Mouse (Mus musculus) limb, embryonic 12.5 days (tissue): ENCODE measurements around the gene Pld5. TPM values are rescaled to one million over a fixed set of nuclear protein-coding genes. Genes with fewer than 3 reads are reported as not detected.

Source experiments
- ATAC-seq: fragments of 200-750 bp; cut with Nextera tagmentation; 2 replicates; pipeline ENCODE4 v1.8.0; 2017; ENCODE audit warnings: low read depth, moderate TSS enrichment; ENCODE audit not compliant: insufficient number of reproducible peaks, insufficient read depth, low FRiP score, low TSS enrichment
- H3K27ac ChIP-seq: fragments of 300-500 bp; sonication (generic); 2 replicates; pipeline ENCODE4 v1.5.1; 2016; ENCODE audit warnings: mild to moderate bottlenecking, moderate library complexity
- H3K27me3 ChIP-seq: fragments of 300-500 bp; sonication (generic); 2 replicates; pipeline ENCODE4 v1.6.1; 2016; ENCODE audit warnings: mild to moderate bottlenecking, moderate library complexity
- H3K36me3 ChIP-seq: fragments of 300-500 bp; sonication (generic); 2 replicates; pipeline ENCODE4 v1.6.1; 2016; ENCODE audit warnings: mild to moderate bottlenecking, moderate library complexity
- H3K4me1 ChIP-seq: fragments of 300-500 bp; sonication (generic); replicated peaks from 2 replicates; pipeline ENCODE4 v1.6.1; 2016
- H3K4me2 ChIP-seq: fragments of 300-500 bp; sonication (generic); 2 replicates; pipeline ENCODE4 v1.6.1; 2016; ENCODE audit warnings: mild to moderate bottlenecking, moderate library complexity
- H3K4me3 ChIP-seq: fragments of 300-500 bp; sonication (generic); replicated peaks from 2 replicates; pipeline ENCODE4 v1.5.1; 2016; ENCODE audit warnings: mild to moderate bottlenecking
- H3K9ac ChIP-seq: fragments of 300-500 bp; sonication (generic); replicated peaks from 2 replicates; pipeline ENCODE4 v1.6.1; 2016; ENCODE audit warnings: mild to moderate bottlenecking, moderate library complexity
- H3K9me3 ChIP-seq: fragments of 300-500 bp; sonication (generic); 2 replicates; pipeline ENCODE4 v1.6.1; 2016; ENCODE audit warnings: mild to moderate bottlenecking, moderate library complexity
- WGBS: fragments of 180-500 bp; shearing (Covaris S2); methylation state at CpG from one replicate; pipeline ENCODE4 v1.1.7; 2016; 5-methylcytosine and 5-hydroxymethylcytosine counted together
- polyA plus RNA-seq: library from polyadenylated mRNA; unstranded; fragments of >200 nt; fragmentation: Nextera tagmentation; extraction: Ambion mirVana; gene quantifications from 2 replicates; pipeline ENCODE4 v1.2.1, GENCODE M21; 2016

Gene Pld5
- polyA plus RNA-seq, 1 experiment from 2014 or later = 0.48 TPM

- H3K27me3 ChIP-seq = no peaks in the 10 kb centered on the region
- H3K9ac ChIP-seq = no peak overlapping the region
- H3K27ac ChIP-seq = no peak overlapping the region
- 49% methylated on average over 4 of the region's 4 CpGs for WGBS
- H3K9me3 ChIP-seq = no peaks in the 10 kb centered on the region
- H3K4me1 ChIP-seq = no peaks in the 10 kb centered on the region; the same call in 1 of the 2 replicates
- no peak for ATAC-seq
- H3K36me3 ChIP-seq = no peaks in the 10 kb centered on the region
- no peak overlapping the region for H3K4me3 ChIP-seq
- no peak overlapping the region for H3K4me2 ChIP-seq
Observed at GRCm38 (mm10) chr1:176082306-176082705, 192.8 kb downstream of the Pld5 start.

GRCm38 (mm10) chr1:176080969-176081368, 194.1 kb downstream of the Pld5 start:
- Histone ChIP-seq H3K27me3 (no peaks in the 10 kb centered on the region), H3K36me3 (no peaks in the 10 kb centered on the region), H3K9ac (no peak overlapping the region), H3K9me3 (no peaks in the 10 kb centered on the region), H3K4me3 (no peak overlapping the region), H3K27ac (no peak overlapping the region), H3K4me2 (no peak overlapping the region), H3K4me1 (no peaks in the 10 kb centered on the region; the same call in 1 of the 2 replicates)
- WGBS = 86% methylated on average over 2 of the region's 2 CpGs
- no peak for ATAC-seq

GRCm38 (mm10) chr1:176078410-176078809, 196.7 kb downstream of the Pld5 start:
- Histone ChIP-seq H3K4me2 (no peak overlapping the region), H3K4me3 (no peak overlapping the region), H3K4me1 (no peaks in the 10 kb centered on the region; the same call in 1 of the 2 replicates), H3K27me3 (no peaks in the 10 kb centered on the region), H3K9me3 (no peaks in the 10 kb centered on the region), H3K27ac (no peak overlapping the region), H3K36me3 (no peaks in the 10 kb centered on the region), H3K9ac (no peak overlapping the region)
- 92% methylated on average over 7 of the region's 7 CpGs for WGBS
- no peak for ATAC-seq

- H3K4me3 ChIP-seq = no peak overlapping the region
- no peaks in the 10 kb centered on the region for H3K36me3 ChIP-seq
- H3K9me3 ChIP-seq = no peaks in the 10 kb centered on the region
- no peak for ATAC-seq
- no peaks in the 10 kb centered on the region; the same call in 1 of the 2 replicates for H3K4me1 ChIP-seq
- H3K4me2 ChIP-seq = no peak overlapping the region
- no peaks in the 10 kb centered on the region for H3K27me3 ChIP-seq
- H3K27ac ChIP-seq = no peak overlapping the region
- H3K9ac ChIP-seq = no peak overlapping the region
Observed at GRCm38 (mm10) chr1:176076799-176077198, 198.3 kb downstream of the Pld5 start.

GRCm38 (mm10) chr1:176075810-176076209, 199.3 kb downstream of the Pld5 start:
- no peaks in the 10 kb centered on the region for H3K27me3 ChIP-seq
- no peaks in the 10 kb centered on the region for H3K36me3 ChIP-seq
- no peaks in the 10 kb centered on the region for H3K4me1 ChIP-seq
- H3K9me3 ChIP-seq = no peaks in the 10 kb centered on the region
- H3K9ac ChIP-seq = no peak overlapping the region
- no peak overlapping the region for H3K27ac ChIP-seq
- H3K4me3 ChIP-seq = no peak overlapping the region
- no peak for ATAC-seq
- H3K4me2 ChIP-seq = no peak overlapping the region

GRCm38 (mm10) chr1:176075409-176075808, 199.7 kb downstream of the Pld5 start:
- Histone ChIP-seq H3K9ac (no peak overlapping the region), H3K4me3 (no peak overlapping the region), H3K9me3 (no peaks in the 10 kb centered on the region), H3K4me1 (no peaks in the 10 kb centered on the region), H3K27ac (no peak overlapping the region), H3K36me3 (no peaks in the 10 kb centered on the region), H3K27me3 (no peaks in the 10 kb centered on the region), H3K4me2 (no peak overlapping the region)
- WGBS = 67% methylated on average over 1 of the region's 1 CpGs
- ATAC-seq = no peak

- no peak for ATAC-seq
- no peak overlapping the region for H3K27ac ChIP-seq
- WGBS = 77% methylated on average over 5 of the region's 5 CpGs
- H3K9ac ChIP-seq = no peak overlapping the region
- no peak overlapping the region for H3K4me3 ChIP-seq
- no peak overlapping the region for H3K4me2 ChIP-seq
- no peaks in the 10 kb centered on the region for H3K27me3 ChIP-seq
- H3K9me3 ChIP-seq = no peaks in the 10 kb centered on the region
- H3K36me3 ChIP-seq = no peaks in the 10 kb centered on the region
- no peaks in the 10 kb centered on the region for H3K4me1 ChIP-seq
Observed at GRCm38 (mm10) chr1:176074526-176074925, 200.6 kb downstream of the Pld5 start.

GRCm38 (mm10) chr1:176065281-176065680, 209.8 kb downstream of the Pld5 start:
- ATAC-seq = no peak
- Histone ChIP-seq H3K4me3 (no peak overlapping the region), H3K4me1 (no peaks in the 10 kb centered on the region), H3K27me3 (no peaks in the 10 kb centered on the region), H3K27ac (no peak overlapping the region), H3K9me3 (no peaks in the 10 kb centered on the region), H3K9ac (no peak overlapping the region), H3K36me3 (no peaks in the 10 kb centered on the region), H3K4me2 (no peak overlapping the region)

GRCm38 (mm10) chr1:176064471-176064870, 210.6 kb downstream of the Pld5 start:
- no peaks in the 10 kb centered on the region for H3K36me3 ChIP-seq
- H3K9me3 ChIP-seq = no peaks in the 10 kb centered on the region
- no peak overlapping the region for H3K4me3 ChIP-seq
- H3K9ac ChIP-seq = no peak overlapping the region
- H3K4me2 ChIP-seq = no peak overlapping the region
- H3K27ac ChIP-seq = no peak overlapping the region
- no peak for ATAC-seq
- H3K4me1 ChIP-seq = no peaks in the 10 kb centered on the region
- H3K27me3 ChIP-seq = no peaks in the 10 kb centered on the region

GRCm38 (mm10) chr1:176053653-176054052, 221.5 kb downstream of the Pld5 start:
- no peak overlapping the region for H3K27ac ChIP-seq
- H3K4me3 ChIP-seq = no peak overlapping the region
- H3K9ac ChIP-seq = no peak overlapping the region
- WGBS = 80% methylated on average over 1 of the region's 1 CpGs
- H3K36me3 ChIP-seq = no peaks in the 10 kb centered on the region
- no peaks in the 10 kb centered on the region for H3K27me3 ChIP-seq
- ATAC-seq = no peak
- no peaks in the 10 kb centered on the region for H3K4me1 ChIP-seq
- no peak overlapping the region for H3K4me2 ChIP-seq
- H3K9me3 ChIP-seq = no peaks in the 10 kb centered on the region

- Histone ChIP-seq H3K4me1 (no peaks in the 10 kb centered on the region), H3K9me3 (no peaks in the 10 kb centered on the region), H3K9ac (no peak overlapping the region), H3K4me3 (no peak overlapping the region), H3K4me2 (no peak overlapping the region), H3K27ac (no peak overlapping the region), H3K36me3 (no peaks in the 10 kb centered on the region), H3K27me3 (no peaks in the 10 kb centered on the region)
- 71% methylated on average over 5 of the region's 5 CpGs for WGBS
- ATAC-seq = no peak
Observed at GRCm38 (mm10) chr1:176046995-176047394, 228.1 kb downstream of the Pld5 start.

GRCm38 (mm10) chr1:176046375-176046774, 228.7 kb downstream of the Pld5 start:
- no peak for ATAC-seq
- Histone ChIP-seq H3K9me3 (no peaks in the 10 kb centered on the region), H3K9ac (no peak overlapping the region), H3K4me2 (no peak overlapping the region), H3K27ac (no peak overlapping the region), H3K27me3 (no peaks in the 10 kb centered on the region), H3K4me1 (no peaks in the 10 kb centered on the region), H3K4me3 (no peak overlapping the region), H3K36me3 (no peaks in the 10 kb centered on the region)
- WGBS = 82% methylated on average over 1 of the region's 1 CpGs
